Mouse (Mus musculus): ENCODE results near the gene Tfip11. TPM values are rescaled to one million over a fixed set of nuclear protein-coding genes. Genes with fewer than 3 reads are reported as not detected.
A peak's percentile ranks its signal among the peaks of the same experiment; 100 is the strongest.

The Tfip11 gene
- total RNA-seq, 4 experiments from 2014 or later, result 17.0 to 19.1 (median 18.4) TPM

GRCm38 (mm10) chr5:112360077-112360476 is 33.9 kb downstream of the Tfip11 start:
- DNase-seq (ENCODE audit: low spot score), result no peak

- no peak for DNase-seq (ENCODE audit: low spot score)
Observed at GRCm38 (mm10) chr5:112364184-112364797, 38.1 kb downstream of the Tfip11 start.

DNA sequence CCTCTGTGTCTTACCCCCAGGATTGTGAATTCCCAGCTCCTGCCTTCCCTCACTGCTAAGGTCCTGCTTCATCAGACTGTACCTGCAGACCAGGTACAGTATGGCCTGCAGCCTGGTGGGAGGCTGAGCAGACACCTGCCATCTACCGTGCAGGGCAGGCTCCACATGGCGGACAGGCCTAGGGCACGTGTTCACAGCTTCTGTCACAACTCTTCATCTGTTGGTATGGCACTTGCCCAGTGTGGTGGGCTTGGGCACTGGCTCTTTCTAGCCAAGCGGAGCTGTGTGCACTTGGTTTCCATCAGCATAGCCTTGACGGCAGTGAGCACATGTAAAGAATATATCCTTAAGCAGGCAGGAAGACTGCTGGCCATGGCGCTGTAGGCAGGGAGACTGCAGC is 40.7 kb downstream of the Tfip11 start:
- no peak for DNase-seq (ENCODE audit: low spot score)

DNA sequence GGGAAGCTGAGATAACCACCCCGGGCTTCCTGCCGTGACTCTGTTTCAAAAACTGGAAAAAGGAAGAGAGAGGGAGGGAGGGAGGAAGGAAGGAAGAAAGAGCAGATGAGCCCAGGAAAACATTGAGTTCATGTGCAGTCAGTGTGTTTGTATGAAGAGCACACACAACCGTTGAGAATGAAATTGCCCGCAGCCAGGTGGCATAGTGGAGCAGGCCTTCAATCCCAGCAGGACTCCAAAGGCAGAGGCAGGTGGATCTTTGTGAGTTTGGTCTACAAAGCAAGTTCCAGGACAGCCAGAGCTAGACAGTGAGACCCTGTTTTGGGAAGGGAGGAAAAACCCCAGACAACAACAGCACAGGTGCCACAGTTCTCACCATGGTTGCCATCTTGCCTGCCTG is 41.2 kb downstream of the Tfip11 start:
- DNase-seq (ENCODE audit: low spot score), result no peak

DNA sequence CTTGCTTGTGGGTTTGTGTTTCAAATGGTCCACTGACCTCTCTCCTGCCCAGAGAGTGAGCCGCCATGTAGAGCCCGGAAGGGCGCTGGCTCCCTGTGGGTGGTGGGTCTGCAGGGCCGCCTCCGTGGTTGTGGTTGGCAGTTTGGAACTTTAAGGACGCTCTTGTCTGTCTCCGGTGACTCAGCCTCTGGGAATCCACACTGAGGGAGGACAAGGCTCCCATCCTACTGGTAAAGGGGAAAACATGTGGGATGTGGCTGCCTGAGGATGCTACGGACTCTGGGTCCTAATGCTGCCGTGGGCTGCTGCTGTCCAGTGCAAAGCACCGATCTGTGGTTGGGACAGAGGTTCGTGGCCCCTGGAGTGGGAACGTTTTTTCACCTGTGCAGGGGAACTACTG is 41.8 kb downstream of the Tfip11 start:
- no peak for DNase-seq (ENCODE audit: low spot score)

GRCm38 (mm10) chr5:112368666-112369065 is 42.5 kb downstream of the Tfip11 start:
- DNase-seq (ENCODE audit: low spot score), result no peak

- no peak for DNase-seq (ENCODE audit: low spot score)
Observed at GRCm38 (mm10) chr5:112369326-112369725, 43.2 kb downstream of the Tfip11 start.

GRCm38 (mm10) chr5:112370236-112370813 is 44.2 kb downstream of the Tfip11 start:
- no peak for DNase-seq (ENCODE audit: low spot score)

GRCm38 (mm10) chr5:112371933-112372332 is 45.8 kb downstream of the Tfip11 start:
- no peak for DNase-seq (ENCODE audit: low spot score)

- DNase-seq (ENCODE audit: low spot score), result no peak
Observed at GRCm38 (mm10) chr5:112376111-112376510, 50.0 kb downstream of the Tfip11 start.

DNA sequence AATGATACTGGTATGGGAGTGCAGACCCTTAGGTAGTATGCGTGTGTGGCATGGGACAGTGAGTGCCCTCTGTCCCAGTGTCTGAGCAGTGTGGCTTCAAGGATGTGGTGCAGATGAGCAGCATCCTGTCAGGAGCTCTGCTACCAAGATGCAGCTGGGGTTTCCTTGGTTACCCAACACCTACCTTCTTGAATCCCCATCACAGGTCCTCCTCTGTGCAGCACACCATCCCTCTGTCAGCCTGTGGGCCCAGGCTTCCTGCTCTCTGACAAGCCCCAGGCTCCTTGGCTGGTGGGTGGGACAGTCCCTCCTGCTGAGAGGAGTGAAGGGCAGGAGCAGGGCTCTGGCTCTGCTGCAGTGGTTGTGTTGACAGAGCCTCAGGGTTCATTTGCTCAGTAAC is 51.2 kb downstream of the Tfip11 start:
- DNase-seq (ENCODE audit: low spot score), result no peak

- DNase-seq (ENCODE audit: low spot score), result no peak
Observed at GRCm38 (mm10) chr5:112378716-112379115, 52.6 kb downstream of the Tfip11 start.

DNA sequence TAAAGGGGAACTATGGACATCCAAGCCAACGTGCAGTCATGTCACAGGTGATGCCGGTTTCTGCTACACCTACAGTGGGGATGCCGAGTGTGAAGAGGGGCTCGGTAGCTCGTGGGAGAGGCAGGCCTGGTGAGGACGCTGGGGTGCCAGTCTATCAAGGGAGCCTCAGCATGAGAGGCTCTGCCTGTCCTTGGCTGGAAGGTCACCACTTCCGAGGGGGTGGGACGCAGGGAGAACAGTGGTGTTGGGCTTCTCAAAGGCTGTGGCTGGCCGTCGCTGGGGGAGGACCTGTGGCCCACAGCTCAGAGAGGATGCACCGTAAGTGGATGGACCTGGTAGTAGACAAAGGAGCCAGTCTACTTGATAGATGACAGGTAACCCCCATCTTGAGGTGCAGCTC is 55.0 kb downstream of the Tfip11 start:
- no peak for DNase-seq (ENCODE audit: low spot score)

DNA sequence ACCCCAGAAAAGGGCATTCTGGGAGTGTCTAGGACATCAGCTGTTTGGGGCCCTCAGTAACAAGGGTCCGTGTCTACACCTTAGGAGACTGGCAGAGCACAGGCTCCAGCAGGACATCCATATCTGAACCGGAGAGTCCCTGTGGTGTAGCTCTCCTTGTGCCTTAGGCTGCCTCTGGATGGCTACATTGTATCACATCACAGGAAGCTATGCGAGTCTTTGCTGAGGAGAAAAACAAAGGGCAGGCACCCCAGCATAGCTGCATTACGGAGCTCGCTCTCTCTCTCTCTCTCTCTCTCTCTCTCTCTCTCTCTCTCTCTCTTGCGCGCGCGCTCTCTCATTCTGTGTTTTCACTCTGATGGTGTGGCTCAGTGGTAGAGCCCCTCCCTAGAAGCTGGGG is 55.9 kb downstream of the Tfip11 start:
- no peak for DNase-seq (ENCODE audit: low spot score)

DNA sequence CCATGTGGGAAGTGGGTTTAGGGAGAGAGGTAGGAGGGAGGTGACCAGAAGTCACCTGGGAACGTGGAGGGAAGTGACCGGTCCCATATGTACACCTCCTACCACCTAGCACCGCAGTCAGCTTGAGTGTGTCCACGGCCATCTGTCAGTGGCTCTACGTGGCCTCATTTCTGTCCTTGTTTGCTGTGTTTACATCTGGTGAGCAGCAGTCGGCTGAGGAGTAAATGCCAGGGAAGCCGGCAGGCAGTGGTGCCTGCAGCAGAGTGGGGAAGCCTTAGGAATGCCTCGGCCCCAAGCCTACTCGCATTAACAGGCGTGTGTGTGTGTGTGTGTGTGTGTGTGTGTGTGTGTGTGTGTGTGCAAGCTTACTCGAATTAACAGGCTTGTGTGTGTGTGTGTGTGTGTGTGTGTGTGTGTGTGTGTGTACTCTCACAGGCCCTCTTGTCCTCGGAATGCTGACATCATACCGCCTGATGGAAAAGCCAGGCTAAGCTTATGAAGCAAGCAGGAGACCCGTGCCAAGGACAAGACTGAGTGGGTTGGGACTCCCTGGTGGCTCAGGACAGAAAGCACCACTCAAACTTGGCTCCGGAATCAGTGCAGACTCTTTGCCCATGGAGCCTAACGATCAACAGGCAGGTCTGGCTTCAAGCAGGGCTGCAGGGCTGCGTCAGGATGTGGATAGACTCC is 56.6 kb downstream of the Tfip11 start:
- DNase-seq (ENCODE audit: low spot score), result peak; percentile 16

DNA sequence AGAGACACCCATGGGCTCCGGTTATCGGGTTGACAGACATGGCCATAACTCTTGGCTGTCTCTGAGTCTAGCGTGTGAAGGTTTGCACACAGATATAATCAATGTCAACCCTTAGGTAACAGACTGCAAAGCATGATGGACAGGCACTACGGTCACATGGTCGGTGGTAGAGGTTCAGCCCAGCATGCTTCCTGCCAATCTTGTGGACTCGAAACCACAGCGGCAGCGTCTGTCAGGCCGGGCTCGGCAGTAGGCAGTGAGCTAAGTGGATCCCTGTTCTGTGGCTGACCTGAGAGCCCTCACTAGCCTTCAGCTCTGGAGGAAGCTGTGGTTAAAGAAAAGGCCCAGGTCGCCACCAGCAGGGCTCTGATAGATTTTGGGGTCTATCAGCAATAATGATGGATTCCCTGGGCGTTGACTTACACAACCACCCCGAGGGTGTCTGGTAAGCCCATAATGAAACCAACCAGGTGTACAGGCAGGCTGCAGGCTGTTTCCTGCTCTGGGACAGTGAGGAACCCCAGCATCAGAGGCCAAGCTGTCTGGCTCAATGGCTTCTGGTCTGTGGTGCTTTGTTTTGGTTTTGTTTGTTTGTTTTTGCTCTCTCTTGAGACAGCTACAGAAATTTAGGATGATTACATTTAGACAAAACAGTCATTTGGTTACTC is 58.8 kb downstream of the Tfip11 start:
- no peak for DNase-seq (ENCODE audit: low spot score)

DNA sequence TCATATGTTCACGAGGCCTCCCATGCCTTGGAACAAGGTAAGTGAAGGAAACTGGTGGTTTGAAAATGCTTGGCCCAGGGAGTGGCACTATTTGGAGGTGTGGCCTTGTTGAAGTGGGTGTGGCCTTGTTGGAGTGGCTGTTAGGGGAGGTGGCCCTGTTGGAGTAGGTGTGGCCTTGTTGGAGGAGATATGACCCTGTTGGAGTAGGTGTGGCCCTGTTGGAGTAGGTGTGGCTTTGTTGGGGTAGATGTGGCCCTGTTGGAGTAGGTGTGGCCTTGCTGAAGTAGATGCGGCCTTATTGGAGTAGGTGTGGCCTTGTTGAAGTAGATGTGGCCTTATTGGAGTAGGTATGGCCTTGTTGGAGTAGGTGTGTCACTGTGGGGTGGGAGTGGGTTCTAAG is 59.8 kb downstream of the Tfip11 start:
- DNase-seq (ENCODE audit: low spot score), result no peak

Other genes with a start within 250 kb of the Tfip11 start
- gene Cryba4, start 73.8 kb upstream of the Tfip11 start, total RNA-seq (2022), result 10 to 100 TPM in 1 of 4 experiments, 1 to 10 TPM in 3; 7.6 to 10.4 (median 8.5) TPM
- gene Crybb1, start 70.5 kb upstream of the Tfip11 start, total RNA-seq (2022), result 1 to 10 TPM; 2.0 to 3.4 (median 2.7) TPM
- 10 to 100 TPM; 32.2 to 47.1 (median 37.1) TPM for gene Tpst2, start 49.7 kb upstream of the Tfip11 start, total RNA-seq (2022)
- 1 to 10 TPM; 7.8 to 9.4 (median 8.3) TPM for gene Srrd, start 16.7 kb downstream of the Tfip11 start, total RNA-seq (2022)
- gene Hps4, start 16.7 kb downstream of the Tfip11 start, total RNA-seq (2022), result 10 to 100 TPM in 2 of 4 experiments, 1 to 10 TPM in 2; 8.5 to 12.6 (median 10.2) TPM
- not detected for gene Gm6583, start 29.7 kb downstream of the Tfip11 start, total RNA-seq (2022)
- under 1 TPM; 0.41 to 0.52 (median 0.47) TPM for gene Asphd2, start 68.5 kb downstream of the Tfip11 start, total RNA-seq (2022)
- not detected for gene Gm6588, start 123.1 kb downstream of the Tfip11 start, total RNA-seq (2022)